Mouse (Mus musculus) heart, postnatal 0 days (tissue): ENCODE measurements at regions not wholly inside any gene's neighbourhood (a gene's known extent, or its start where the extent isn't known, plus 50 kb on each side); places are given as distances from the start of the nearest gene placed in this dataset.

ENCODE experiments used
- CTCF ChIP-seq: IDR thresholded peaks from 2 replicates; pipeline ENCODE4 v1.5.1; 2016; ENCODE audit warnings: antibody characterized with exemption, control low read depth, low read depth
- EP300 ChIP-seq: IDR thresholded peaks from 2 replicates; pipeline ENCODE4 v1.6.1; 2016; ENCODE audit warnings: antibody characterized with exemption, low read depth

- no peak for TF ChIP-seq CTCF
- TF ChIP-seq EP300, result no peak
Measured at GRCm38 (mm10) chr12:33620391-33620790, 191.0 kb downstream of the Twistnb start.
